Mouse (Mus musculus) ES-Bruce4 (cell line): ENCODE results near the gene Zfp819.

Experiments
- CTCF ChIP-seq: IDR thresholded peaks from one replicate; pipeline ENCODE4 v1.8.1; 2011; ENCODE audit warnings: low read depth, low read length
- EP300 ChIP-seq: IDR thresholded peaks from 2 replicates; pipeline ENCODE4 v1.6.1; 2011; ENCODE audit warnings: low read depth, low read length; ENCODE audit not compliant: insufficient read depth

DNA sequence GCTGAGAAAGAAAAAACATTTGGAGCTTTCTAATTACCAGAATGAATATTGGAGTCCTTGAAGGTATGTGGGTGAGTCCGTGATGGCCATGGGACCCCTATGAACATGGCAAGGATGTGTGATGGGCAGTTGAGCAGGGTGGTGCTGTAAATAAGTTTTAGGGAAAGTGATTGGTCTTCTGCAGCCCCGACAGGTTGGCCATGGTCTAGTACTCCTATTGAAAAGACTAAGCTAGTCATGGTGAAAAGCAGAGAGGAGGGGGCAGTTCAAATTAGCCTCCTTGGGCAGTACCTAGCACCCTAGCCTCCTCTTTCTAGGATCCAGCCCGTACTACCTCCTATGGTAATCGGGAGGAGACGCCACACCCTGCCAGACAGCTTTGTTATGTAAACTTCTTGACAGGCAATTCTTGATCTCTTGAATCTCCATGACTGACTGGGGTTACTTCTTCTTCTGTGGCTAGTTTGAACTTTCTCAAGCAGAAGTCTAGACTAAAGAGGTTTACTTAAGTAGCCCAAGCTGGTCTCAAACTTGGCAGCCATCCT, 846 bp downstream of the Zfp819 start:
- TF ChIP-seq CTCF (no peak), EP300 (peak; percentile 70; the same call in 1 of the 2 replicates)
